Mouse (Mus musculus) hindbrain, postnatal 0 days (tissue): ENCODE data around the gene Lyl1. TPM values are rescaled to one million over a fixed set of nuclear protein-coding genes. Genes with fewer than 3 reads are reported as not detected.
A peak's percentile ranks its signal among the peaks of the same experiment; 100 is the strongest.

ENCODE experiments used
- ATAC-seq: fragments of 200-750 bp; cut with Nextera tagmentation; 2 replicates; pipeline ENCODE4 v1.8.0; 2017; ENCODE audit warnings: mild to moderate bottlenecking, moderate TSS enrichment, moderate library complexity
- DNase-seq: peaks from one replicate; pipeline ENCODE4 v3.0.0-alpha.2; 2015; ENCODE audit warnings: low spot score
- H3K27ac ChIP-seq: fragments of 300-500 bp; sonication (generic); 2 replicates; pipeline ENCODE4 v1.5.1; 2014; ENCODE audit warnings: mild to moderate bottlenecking
- H3K27me3 ChIP-seq: fragments of 300-500 bp; sonication (generic); 2 replicates; pipeline ENCODE4 v1.6.1; 2014; ENCODE audit warnings: low read length, mixed read lengths; ENCODE audit not compliant: insufficient read depth
- H3K36me3 ChIP-seq: fragments of 300-500 bp; sonication (generic); 2 replicates; pipeline ENCODE4 v1.6.1; 2014; ENCODE audit warnings: low read length, mixed read lengths; ENCODE audit not compliant: insufficient read depth
- H3K4me1 ChIP-seq: fragments of 300-500 bp; sonication (generic); 2 replicates; pipeline ENCODE4 v1.6.1; 2014; ENCODE audit warnings: antibody characterized with exemption, low read length, mixed read lengths; ENCODE audit not compliant: insufficient read depth
- H3K4me2 ChIP-seq: fragments of 300-500 bp; sonication (generic); 2 replicates; pipeline ENCODE4 v1.6.1; 2014; ENCODE audit warnings: low read depth, mild to moderate bottlenecking, low read length, moderate library complexity, mixed read lengths
- H3K4me3 ChIP-seq: fragments of 300-500 bp; sonication (generic); 2 replicates; pipeline ENCODE4 v1.5.1; 2014; ENCODE audit warnings: low read length
- H3K9ac ChIP-seq: fragments of 300-500 bp; sonication (generic); replicated peaks from 2 replicates; pipeline ENCODE4 v1.6.1; 2014; ENCODE audit warnings: mild to moderate bottlenecking, low read length, moderate library complexity, mixed read lengths
- H3K9me3 ChIP-seq: fragments of 300-500 bp; sonication (generic); 2 replicates; pipeline ENCODE4 v1.6.1; 2016; ENCODE audit warnings: low read length, mixed read lengths
- CTCF ChIP-seq: IDR thresholded peaks from 2 replicates; pipeline ENCODE4 v1.5.1; 2016; ENCODE audit warnings: antibody characterized with exemption, control low read depth, low read depth
- WGBS: fragments of 180-500 bp; shearing (Covaris S2); extraction: QIAGEN DNeasy Blood & Tissue Kit; methylation state at CpG from one replicate; pipeline ENCODE4 v1.1.7; 2014; 5-methylcytosine and 5-hydroxymethylcytosine counted together
- polyA plus RNA-seq: library from polyadenylated mRNA; unstranded; fragments of >200 nt; fragmentation: Nextera tagmentation; extraction: Ambion mirVana; gene quantifications from 2 replicates; pipeline ENCODE4 v1.2.1, GENCODE M21; 2015
- total RNA-seq: library from RNA; depleted of rRNA; stranded (reverse); fragments of >200 nt; gene quantifications from 2 replicates; pipeline ENCODE4 v1.2.3, GENCODE M21; 2014

Gene Lyl1
- total and polyA plus RNA-seq, 2 experiments from 2014 or later = 1.7 to 2.0 TPM

DNA sequence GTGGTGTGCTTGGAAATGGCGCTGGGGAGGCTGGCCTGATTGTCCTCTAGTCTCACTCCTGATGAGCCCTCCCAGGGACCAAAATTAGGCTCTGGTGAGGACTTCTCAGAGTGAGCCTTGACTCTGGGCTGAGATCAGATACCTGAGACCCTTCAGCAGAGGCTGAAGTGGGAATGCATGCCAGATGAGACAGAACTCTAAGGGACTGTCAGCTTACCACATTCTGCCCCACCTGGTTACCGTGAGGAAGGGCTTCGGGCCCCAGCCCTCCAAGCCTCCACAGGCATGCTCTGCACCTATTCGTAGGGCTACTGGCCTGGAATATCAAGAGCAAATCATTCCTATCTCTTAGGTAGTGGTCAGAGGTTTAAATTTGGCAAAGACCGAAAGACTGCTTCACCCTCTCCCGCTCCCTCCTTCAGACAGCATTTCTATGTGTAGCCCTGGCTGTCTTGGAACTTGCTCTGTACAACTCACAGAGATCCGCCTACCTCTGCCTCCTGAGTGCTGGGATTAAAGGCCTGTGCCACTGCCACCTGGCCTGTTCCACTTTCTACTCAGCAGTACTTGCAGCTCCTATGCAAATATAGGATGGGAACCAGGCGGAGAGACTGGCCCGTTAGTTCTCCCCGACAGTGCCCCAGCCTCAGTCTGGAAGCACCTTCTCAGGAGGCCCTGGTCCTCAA is 37.6 kb downstream of the Lyl1 start:
- no peak for TF ChIP-seq CTCF
- Histone ChIP-seq H3K9me3 (no peaks in the 10 kb centered on the region), H3K4me2 (no peak overlapping the region), H3K27me3 (no peaks in the 10 kb centered on the region), H3K36me3 (no peaks in the 10 kb centered on the region), H3K4me3 (no peak overlapping the region), H3K9ac (no peak overlapping the region), H3K27ac (peak overlapping the region; percentile 57; the same call in 1 of the 2 replicates), H3K4me1 (peaks cover 40% of the 10 kb centered on the region)
- ATAC-seq (no peak), DNase-seq (no peak)
- 48% methylated on average over 10 of the region's 10 CpGs for WGBS

DNA sequence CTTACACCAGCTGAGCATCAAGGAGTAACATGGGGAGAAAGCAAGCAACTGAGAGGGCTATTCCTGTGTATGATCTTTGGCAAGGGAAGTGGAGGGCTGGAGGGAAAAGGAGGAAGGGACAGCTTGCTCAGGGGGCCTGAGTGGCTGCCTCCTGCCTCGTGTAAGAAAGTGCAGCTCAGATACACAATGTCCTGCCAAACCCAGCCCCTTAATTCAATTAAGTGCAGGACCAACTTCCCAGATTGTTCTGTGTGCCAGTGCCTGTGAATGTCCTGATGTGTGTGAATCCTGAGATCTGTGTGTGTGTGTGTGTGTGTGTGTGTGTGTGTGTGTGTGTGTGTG is 38.1 kb downstream of the Lyl1 start:
- Histone ChIP-seq H3K4me1 (peaks cover 42% of the 10 kb centered on the region), H3K27ac (peak overlapping the region; percentile 57; the same call in 1 of the 2 replicates), H3K9me3 (no peaks in the 10 kb centered on the region), H3K27me3 (no peaks in the 10 kb centered on the region), H3K9ac (no peak overlapping the region), H3K4me2 (no peak overlapping the region), H3K36me3 (no peaks in the 10 kb centered on the region), H3K4me3 (no peak overlapping the region)
- 12% methylated on average over 1 of the region's 1 CpGs for WGBS
- TF ChIP-seq CTCF = no peak
- ATAC-seq = no peak
- peak; percentile 42 for DNase-seq

DNA sequence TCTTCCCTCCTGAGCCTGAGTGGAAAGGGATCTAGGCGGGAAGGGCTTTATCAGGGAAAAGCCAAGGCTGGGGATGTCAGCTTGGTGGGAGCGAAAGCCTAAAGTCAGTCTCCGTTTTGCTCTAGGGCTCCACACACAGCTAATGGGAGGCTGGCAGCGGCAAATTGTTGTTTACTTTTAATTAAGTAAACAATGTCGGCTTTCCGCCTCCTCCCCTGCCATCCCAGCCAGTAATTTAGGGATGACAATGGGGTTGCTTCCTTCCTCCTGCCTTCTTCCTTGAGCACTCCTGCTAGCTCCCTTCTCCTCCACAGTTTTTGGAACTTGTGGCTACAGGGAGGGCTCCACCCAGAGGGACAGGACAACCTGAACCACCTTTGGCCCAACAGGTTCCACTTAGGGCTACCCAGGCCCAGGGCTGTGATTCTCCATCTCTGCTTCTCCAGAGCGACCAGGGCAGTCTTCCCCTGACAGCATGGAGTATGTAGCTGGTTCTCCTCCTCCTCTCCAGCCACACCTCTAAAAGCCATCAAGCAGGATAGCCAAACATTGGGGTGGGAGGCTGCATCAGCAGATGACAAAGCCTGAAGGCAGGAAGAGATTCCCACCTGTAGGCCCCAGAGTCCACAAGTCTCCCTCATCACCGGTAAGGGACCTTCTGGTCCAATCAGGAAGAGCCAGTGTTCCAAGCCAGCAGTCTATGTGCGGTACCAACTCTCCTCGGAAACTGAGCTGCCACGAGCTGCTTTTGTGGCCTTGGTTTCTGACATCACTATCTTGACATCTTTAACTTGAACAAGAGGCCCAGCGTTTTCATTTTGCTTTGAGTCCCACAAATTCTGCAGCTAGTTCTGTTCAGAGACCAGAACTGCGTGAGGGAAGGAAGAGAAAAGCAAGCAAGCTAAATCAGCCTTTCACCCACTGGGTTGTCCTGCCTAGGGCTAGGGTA is 39.9 kb downstream of the Lyl1 start:
- Histone ChIP-seq H3K9ac (no peak overlapping the region), H3K4me3 (no peak overlapping the region), H3K36me3 (no peaks in the 10 kb centered on the region), H3K27me3 (no peaks in the 10 kb centered on the region), H3K4me1 (peaks cover 47% of the 10 kb centered on the region), H3K4me2 (no peak overlapping the region), H3K9me3 (no peaks in the 10 kb centered on the region), H3K27ac (peak overlapping the region; percentile 59; the same call in 1 of the 2 replicates)
- no peak for TF ChIP-seq CTCF
- ATAC-seq (no peak), DNase-seq (no peak)
- WGBS = 36% methylated on average over 13 of the region's 13 CpGs

DNA sequence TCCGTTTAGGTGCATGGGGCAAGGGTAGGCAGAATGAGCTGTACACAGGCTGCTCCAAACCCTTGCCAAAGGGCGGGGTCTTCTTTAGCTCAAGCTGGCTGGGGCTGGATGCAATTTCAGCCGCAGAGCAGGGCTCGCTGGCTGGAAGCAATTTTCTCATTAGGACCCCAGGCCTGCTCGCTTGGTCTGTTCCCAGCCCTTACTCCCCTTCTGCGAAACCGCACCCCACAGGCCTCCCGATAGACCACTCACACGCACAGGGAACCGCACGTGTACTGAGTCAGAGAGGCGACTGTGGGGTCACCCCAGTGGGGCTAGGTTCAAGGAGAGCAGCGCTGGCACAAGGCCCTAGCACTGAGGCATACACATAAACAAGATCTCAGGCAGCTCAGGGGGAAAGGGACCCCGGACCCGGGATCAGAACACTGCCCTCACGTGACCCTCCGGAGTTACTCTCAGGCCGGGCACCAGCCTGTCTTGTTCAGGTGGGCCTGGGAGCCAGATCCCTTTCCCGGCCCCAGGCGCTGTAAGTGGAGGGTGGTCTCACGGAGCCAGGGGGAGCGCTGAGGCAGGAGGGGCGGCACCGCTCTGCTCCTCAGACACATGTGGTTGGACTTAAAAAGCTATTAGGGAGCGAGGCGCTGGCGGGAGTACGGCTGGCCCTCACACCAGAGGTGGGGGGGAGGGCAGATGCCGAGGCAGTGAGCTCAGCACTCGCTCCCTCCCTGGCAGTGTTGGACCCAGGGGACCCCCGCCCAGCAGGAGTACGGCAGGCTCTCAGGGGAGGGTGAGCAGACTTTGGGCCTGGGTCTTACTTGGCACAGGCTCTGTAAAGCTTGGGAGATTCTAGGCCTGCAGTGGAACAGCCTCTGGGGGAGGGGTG is 41.2 kb downstream of the Lyl1 start:
- WGBS = 14% methylated on average over 32 of the region's 32 CpGs
- Histone ChIP-seq H3K4me3 (no peak overlapping the region), H3K9me3 (no peaks in the 10 kb centered on the region), H3K27me3 (no peaks in the 10 kb centered on the region), H3K36me3 (no peaks in the 10 kb centered on the region), H3K27ac (peak overlapping the region; percentile 59), H3K4me1 (peaks cover 47% of the 10 kb centered on the region), H3K9ac (peak overlapping the region; percentile 22; the same call in 1 of the 2 replicates), H3K4me2 (peak overlapping the region; percentile 19)
- DNase-seq = peak; percentile 55
- peak; percentile 19; the same call in 1 of the 2 replicates for ATAC-seq
- no peak for TF ChIP-seq CTCF

DNA sequence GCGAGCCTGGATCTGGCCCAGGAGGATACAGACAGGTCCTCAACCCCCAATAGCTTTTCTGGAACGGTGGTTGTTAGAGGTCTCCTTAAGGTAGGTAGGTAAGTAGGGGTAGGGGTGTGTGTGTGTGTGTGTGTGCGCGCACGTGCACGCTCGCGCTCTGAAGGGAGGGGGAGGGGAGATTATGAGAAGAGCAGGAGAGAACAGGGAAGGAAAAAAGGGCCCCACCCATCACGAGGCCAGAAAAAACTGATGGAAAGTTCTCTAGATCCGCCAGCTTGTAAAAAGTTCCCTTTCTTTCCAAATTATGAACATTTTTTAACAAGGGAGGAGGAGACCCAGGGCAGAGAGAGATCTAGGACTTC is 41.8 kb downstream of the Lyl1 start:
- ATAC-seq = no peak
- Histone ChIP-seq H3K9ac (no peak overlapping the region), H3K4me1 (peaks cover 41% of the 10 kb centered on the region), H3K9me3 (no peaks in the 10 kb centered on the region), H3K4me2 (no peak overlapping the region; the same call in 1 of the 2 replicates), H3K4me3 (no peak overlapping the region), H3K27me3 (no peaks in the 10 kb centered on the region), H3K36me3 (no peaks in the 10 kb centered on the region), H3K27ac (peak overlapping the region; percentile 59)
- WGBS = 17% methylated on average over 10 of the region's 10 CpGs
- DNase-seq = no peak
- TF ChIP-seq CTCF = no peak
